Mouse (Mus musculus) urinary bladder, postnatal 10 days (tissue): ENCODE measurements around the gene Rab12.

Experiments
- DNase-seq: peaks from one replicate; pipeline ENCODE4 v3.0.0; 2022; ENCODE audit warnings: low spot score

Rab12 gene

DNA sequence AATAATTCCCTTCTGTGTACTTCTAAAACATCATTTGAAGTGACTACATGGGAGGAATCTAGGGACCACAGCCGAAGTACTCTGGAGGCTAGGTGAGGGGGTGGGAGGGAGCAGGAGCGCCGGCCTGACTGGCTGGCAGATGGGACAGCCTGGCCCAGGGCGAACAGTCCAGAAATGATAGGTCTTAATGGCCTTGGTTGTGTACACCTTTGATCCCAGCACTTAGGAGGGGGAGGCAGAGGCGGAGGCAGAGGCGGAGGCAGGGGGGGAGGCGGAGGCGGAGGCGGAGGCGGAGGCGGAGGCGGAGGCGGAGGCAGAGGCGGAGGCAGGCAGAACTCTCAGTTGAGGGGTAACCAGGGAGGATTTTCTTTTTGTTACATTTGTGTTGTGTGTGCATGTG is 20.9 kb downstream of the Rab12 start:
- DNase-seq, result no peak

DNA sequence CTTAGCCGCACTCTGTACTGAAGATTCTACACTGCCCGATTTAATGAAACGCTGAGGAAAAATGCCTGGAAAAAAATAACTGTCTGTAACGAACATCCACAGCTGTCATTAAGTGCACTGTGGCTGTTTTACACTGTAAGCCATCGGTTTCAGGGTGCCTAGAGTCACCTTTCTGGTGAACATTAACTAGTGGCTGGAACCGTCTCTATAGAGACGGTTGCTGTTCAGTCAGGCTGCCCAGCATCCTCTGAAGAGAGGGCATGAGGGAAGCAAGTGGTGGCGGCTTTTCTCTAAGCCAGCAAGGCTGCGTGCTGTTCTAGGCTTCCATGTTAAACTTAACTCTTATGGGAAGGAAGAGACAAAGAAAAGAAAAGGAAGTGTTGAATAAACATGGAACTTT is 22.9 kb downstream of the Rab12 start:
- DNase-seq, result no peak

DNA sequence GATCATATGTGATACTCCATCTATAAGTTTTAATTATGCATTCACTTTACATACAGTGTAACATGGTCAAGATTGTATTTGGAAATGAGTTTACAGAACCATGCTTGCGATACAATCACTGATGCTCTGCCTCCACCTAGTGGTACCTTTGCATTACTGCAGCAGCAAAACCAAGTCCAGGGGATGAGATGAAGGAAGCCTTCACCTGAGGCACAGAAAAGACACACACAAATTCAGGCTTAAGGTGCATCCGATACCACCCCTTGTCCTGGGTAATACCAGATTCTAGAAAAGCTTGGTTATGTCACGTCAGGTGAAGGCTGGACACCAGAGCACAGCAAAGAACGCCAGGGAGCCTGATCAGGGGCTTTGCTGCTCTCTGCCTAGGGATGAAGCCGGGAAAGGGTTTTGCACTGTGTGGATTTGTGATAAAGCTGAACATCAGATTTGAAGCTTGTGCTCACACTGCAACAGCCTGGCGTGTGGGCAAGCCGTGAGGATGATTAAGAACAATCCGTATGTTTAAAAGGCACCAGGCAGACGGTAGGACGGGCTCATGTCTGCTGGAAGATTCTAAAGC is 29.4 kb downstream of the Rab12 start:
- DNase-seq, result no peak

DNA sequence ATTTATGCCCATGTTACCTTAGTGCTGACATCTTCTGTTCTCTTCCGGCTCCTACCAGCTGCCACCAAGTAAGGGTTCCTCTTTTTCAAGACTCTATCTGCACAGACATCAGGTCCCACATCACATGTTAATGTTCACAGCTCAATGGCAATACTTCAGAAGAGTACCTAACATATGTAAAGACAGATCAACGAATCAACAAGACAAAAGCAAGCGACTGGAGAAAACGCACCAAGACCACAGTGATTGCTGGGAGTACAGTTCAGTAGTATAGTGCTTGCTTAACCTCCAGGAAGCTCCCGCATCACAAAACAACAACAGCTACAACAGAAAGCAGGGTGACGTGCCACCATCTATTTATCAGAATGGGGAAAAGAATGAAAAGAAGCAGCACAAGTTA is 33.0 kb downstream of the Rab12 start:
- no peak for DNase-seq

DNA sequence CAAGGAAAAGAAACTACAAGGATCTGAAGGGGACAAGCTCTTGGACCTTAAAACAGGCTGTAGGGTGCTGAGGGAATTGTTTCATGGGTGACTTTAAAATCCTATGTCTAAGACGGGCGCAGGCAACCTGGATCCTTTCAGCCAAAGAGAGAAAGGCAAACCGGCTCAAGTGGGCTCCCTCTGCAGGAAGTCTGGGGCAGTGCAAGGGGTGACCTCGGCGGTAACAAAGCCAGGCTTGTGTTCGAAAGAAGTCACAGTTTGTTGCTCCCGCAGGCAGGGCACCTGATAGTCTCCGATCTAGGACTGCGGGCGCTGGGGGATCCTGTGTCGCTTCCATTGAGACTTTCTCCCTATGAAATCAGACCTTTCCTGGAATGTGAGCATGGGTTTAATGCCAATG is 33.8 kb downstream of the Rab12 start:
- DNase-seq, result no peak

DNA sequence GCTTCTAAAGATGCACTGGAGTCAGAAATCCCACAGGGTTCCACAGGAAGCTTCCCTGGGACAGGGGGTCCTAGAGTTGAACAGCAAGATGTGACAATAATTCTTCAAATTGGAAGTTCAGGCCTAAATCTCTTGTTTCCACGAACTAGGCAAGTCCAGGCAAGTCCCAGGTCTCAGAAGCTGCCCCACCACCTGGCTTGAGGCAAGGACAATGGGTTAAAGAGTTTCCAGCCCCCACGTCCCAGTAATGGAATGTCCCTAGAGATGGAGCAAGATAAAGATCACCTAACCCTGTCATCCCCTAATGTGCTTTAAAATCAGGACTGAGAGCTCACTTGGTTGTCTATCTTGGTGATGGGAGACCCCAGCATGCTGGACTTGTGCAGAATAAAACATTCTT is 34.6 kb downstream of the Rab12 start:
- DNase-seq, result no peak

DNA sequence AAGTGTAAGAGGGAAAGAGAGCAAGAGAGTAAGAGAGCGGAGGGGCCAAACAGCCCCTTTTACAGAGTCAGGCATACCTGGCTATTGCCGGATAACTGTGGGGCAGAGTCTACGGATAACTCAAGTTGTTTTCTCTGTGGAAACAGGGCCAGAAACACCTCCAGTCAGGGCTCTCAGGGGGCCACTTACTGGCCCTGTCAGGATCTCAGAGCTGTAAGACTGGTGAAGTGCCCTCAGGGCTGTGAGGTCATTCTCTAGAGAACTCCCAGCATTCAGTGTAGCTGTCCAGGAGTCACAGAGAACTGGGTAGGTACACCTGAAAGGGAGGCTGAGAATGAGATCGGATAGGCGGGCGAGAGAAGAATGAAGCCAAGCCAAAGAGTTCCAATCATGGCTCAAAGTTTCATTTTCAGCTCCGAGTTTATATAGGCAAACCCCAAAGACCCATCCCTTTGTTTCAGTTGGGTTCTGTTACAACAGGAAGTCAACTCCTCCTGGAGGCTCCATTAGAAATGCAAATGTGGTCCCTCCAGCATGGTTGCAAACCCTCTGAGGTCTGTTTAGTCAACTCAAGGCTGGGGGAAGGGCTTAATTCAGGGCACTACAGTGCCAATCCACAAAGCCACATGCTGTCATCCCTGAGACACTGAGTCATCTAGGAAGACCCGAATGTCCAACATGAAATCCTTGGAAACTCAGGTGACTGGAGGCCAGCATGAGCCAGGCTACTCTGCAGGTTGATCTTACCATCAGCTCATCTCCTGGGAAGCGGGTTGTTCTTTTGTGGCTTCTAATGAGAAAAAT is 35.7 kb downstream of the Rab12 start:
- no peak for DNase-seq

DNA sequence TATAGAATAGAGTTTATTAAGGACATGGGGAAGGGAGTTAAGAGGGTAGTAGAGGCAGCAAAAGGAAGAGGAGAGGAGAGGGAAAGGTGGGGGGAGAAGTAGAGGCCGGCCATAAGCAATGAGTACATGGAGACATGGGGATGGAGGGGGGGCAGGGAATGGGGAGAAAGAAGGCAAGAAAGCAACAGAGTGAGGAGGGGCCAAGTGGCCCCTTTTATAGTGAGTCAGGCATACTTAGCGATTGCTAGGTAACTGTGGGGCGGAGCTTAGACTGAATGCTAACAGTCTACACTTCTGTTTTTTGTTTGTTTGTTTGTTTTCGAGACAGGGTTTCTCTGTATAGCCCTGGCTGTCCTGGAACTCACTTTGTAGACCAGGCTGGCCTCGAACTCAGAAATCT is 38.2 kb downstream of the Rab12 start:
- DNase-seq, result no peak

DNA sequence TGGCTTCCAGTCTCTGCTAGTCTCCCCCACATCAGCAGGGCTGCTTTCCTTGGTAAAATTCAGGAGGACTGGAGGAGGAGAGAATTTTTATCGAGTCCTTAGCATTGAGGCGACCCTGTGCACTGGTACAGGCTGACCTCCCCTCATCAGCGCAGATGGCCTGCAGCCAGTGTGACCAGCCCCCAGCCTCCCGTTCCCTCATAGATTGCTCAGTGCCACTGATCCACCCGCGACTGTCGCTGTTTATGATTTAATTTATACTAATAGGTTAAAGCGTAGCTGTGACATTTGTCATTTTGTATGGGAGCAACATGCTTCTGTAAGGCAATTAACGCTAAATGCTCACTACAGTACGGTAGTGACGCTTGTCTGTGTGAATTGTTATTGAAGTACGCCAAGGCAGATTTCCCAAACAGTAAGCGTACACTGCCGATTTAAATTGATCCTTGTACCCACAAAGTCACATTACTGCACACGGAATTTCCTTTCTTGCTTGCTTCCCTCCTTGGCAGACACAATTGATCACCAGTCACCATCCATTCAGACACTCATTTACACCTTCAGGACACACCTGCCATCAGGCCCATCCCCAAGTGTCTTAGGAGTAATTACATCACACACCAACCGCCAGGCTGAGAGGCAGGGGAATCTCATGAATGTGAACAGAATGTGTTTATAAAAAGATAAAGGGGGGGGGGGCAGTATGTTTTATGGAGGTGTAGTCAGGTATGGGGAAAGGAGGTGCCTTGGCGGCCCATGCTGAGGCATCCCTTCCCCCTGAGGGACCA is 38.8 kb downstream of the Rab12 start:
- no peak for DNase-seq

DNA sequence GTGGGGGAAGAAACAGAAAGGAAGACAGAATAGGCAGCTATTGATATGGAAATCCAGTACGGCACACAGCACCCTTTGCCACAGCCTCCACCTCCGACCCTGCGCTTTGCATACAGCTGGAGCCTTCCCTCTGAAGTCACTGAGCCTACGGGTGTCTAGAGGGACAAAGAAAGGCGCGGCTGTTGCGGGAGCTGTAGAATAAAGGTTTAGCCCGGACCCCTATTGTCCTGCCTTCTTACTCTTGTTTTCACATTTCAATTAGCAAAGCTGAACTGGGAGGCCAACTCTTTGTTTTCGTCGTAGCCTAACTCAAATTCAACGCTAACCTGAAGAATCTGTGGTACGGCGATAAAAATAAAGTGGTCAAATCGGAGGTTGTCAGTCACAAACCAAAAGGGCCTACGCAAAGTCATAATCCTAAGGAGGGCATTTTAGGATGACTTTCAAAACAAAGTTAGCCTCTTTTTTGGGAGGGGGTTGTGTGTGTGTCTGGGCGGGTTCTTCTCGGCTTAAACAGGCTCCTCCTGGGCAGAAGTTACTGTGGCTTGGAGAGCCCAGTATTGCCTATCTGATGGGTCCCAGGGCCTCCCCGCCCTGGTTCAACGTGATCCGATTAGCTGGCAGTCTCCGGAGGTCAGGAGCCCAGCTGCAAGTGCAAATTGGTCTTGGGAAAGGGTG is 39.6 kb downstream of the Rab12 start:
- DNase-seq, result no peak

DNA sequence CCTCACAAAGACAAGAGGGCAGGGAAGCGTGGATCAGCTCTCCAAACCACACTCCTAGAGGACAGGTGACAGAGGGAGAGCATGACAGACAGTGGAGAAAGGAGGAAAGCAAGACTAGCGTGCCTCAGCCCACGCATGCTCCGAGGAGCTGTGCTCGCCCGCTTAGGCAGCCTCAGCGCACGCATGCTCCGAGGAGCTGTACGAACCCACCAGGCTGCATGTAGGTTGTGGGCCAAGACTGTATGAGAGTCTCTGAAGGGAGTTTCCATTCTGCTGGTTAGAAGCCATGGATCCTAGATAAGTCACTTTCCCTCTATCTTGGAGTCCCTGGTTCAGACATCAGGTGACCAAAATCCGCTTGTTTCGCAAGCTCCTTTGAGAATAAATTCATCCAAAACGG is 40.2 kb downstream of the Rab12 start:
- no peak for DNase-seq

DNA sequence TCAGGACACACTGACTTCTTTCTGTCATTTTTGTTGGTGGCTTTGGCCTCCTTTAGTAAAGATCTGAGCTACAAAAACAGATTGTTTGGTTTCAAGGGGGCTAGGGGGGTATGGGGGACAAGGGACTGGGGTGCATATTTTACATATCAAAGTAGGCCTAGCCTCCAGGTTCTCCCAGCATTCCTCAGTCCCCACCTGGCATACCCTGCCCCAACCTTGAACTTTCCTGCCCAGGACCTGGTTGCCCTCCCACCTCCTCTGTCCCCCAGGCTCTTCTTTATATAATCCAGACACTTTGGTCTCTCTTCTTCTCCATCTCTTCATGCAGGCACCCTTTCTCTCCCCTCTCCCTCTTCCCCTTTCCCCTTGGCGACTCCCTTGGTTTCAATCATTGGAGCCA is 46.3 kb downstream of the Rab12 start:
- no peak for DNase-seq

DNA sequence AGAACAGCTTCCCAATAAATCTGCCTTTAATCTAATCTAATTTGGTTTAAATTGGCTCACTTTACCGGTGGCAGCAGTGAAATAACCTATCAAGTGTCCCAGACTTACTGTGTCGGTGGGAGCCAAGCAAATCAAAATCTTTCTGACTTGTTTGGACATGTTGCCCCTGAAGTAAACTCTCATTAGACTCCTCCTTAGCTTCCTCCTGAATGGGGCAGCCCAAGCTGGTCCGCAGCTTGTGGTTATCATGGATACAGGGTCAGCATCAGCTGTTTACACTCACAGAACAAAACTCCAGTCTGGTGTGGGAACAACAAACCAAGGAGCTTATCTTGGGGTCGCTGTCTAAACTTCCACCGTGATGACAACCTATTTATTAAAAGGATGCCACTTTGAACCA is 47.8 kb downstream of the Rab12 start:
- no peak for DNase-seq

DNA sequence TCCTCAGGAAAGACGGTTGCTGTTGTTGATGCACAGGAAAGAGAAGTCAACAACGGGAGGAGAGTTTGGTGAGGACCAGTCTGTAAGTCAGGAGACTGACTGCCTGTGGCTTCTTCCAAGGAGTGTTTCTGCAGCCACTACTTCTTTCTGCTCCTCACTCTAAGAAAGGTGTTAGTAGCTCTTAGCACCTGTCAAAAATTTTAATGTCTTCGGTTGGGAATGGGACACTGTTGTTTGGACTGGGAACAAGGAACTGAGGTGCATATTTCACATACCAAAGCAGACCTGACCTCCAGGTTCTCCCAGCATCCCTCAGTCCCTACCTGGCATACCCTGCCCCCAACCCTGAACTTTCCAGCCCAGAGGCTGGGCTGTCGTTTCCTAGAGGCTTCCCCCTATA is 48.3 kb downstream of the Rab12 start:
- no peak for DNase-seq

DNA sequence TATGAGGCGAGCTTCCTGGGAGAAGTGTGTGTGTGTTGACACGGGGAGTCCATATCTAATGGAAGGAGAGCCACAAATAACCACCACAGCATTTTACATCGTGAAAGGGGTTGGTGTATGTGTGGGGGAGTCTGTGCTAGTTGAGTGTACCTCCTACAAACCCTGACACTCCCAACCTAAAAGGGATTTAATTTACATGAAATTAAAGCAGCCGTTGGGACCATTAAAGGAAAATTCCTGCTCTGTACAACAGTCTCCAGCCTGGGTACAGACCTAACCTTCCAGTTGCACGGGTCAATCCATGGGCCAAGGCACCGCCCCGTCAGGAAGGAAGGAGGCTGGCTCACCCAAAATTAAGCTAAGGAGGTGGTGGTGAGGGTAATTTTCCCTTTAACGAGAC is 49.5 kb downstream of the Rab12 start:
- DNase-seq, result no peak

DNA sequence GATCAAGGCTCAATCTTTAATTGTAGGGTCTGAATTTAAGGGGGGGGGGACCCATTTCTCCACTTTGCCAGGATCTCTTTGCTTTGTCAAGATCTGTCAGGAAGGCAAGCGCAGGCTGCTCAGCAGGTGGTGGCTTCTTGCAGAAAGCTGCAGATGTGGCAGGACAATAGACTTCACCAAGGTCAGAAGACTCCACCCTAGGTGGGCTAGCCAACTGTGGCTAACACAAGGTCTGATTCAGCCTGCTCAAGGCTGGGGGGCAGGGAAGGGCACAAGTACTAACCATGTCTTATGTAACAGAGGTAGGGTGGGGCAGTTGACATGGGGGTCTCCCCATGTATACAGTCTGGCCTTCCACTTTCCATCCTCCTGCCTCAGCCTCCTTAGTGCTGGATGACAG is 62.3 kb downstream of the Rab12 start:
- no peak for DNase-seq

DNA sequence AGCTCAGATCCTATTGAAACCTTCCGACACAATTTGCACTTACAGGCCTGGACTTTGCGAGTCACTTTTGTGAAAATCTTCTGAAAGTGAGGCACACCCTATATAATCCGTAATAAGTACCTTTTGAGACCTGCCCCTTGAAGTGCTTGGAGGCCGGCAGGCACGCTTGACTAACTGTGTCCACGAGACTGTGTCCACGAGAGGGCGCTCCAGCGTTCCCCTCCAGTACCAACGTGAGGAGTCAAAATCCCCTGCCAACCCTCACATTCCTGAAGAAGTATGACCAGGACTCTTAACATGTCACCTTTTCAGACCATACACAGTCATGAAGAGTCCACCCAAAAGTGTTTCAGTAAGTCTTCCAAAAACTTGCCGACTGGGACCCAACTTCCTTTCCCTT is 68.4 kb downstream of the Rab12 start:
- peak; percentile 64 for DNase-seq

DNA sequence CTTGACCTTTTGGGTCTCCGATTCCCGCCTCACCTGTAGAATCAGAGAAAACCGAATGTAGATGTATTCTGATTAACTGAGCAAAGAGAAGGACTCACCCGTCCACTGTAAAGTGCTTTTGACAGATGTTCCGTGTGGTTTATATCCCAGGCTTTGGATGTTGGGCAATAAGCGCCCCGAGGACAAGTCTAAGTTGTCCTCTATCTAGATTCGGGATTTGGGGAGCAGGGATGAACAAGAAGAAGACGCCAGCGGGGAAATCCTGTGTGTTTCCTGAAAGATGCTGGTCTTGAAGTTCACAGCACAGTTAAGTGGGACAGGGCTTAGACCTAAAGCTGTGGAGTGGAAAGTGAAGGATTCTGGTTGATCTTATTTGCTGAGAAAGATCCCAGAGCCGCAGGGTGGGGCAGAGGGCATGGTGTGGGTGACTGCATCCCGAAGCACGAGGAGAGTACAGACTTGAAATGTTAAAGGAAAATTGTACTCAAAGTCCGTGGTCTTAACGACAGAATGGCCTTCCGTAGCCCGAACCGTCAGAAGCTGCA is 68.9 kb downstream of the Rab12 start:
- no peak for DNase-seq

DNA sequence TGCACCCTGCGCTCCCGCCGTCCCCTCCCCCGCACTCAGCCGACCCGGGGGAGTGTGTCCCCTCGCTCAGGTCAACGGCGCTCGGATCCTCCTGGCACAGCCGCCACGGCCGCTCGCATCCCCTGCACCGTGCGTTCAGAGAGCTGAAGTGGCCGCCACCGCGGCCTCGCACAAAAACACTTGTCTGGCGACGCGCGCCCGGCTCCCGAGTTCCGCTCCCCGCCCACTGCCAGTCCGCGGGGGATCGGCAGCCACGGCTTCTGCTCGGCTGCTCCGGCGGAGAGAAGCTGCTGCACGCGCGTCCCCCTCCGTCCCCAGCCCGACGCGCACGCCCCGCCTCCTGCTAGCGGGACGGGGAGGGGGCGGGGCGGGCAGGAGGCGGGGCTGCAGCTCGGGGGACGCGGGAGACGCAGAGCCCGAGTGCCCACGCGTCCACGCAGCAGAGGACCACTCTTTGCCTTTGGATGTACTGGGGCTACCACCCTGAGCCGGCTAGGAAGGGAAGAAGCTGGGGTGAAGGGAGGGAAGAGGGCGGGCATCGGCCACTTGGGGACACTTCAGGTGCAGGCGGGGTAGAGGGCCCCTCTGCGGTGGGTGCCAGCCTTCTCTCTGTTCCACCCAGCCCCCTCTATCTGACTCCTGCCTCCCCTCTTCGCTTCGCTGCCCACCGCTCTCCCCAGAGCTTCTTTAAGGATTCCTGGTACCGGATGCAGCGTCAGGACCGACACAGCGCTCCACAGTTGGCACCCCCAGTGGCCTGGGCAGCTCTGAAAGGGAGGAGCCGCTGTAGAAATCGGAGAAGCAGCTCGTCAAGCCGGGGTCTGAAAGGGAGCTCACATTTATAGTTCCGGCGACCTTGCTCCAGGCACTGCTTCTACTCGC is 69.8 kb downstream of the Rab12 start, which contains the start of gene Mtcl1:
Mtcl1 (minus strand) TSS at position 291 of the 882 bp plus-strand sequence.
- peak; percentile 21 for DNase-seq

DNA sequence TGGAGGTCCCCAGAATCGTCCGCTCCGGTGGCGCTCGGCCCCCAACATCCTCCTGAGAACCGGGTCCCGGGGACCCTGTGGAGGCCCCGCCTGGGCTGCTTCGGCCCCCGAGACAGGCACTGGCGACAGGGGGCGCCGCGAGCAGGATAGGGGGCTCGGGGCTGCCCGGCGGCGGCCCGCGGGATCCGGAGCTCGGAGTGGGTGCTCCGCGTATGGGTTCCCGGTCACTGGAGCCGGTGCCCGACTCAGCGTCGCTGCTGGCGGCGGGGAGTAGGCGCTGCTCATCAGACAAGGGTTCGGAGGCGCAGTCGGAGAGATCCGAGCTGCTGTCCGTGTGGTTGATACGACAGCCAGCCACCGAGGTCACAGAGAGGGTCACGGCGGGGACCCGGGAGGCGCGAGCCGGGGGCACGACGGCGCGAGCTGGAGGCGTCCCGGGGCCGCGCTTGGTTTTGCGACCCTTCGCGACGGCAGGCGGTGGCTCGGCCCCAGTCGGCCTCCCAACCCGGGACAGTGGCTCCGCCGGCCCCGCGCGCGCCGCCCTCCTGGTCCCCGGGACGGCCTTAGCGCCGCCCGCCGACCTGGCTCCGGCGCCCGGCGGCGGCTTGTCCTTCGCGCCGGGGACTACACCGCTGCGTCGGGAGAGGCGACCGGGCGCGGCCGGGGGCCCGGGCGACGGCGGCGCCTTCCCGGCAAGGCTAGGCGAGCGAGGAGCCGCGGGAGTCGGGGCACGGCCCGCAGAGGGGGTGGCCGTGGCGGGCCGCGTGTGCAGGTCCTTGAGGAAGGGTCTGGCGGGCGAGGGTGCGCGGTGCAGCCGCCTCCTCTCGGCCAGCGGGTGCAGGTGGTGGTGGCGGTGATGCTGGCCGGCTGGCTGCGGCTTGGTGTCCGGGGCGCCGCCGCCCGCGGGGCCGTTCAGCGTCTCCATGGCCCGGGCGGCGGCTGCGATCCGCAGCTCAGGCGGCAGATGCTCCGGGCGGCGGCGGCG is 70.8 kb downstream of the Rab12 start:
- no peak for DNase-seq
